Mouse (Mus musculus): ENCODE results near the gene Fos.
A peak's percentile ranks its signal among the peaks of the same experiment; 100 is the strongest.

Fos gene

GRCm38 (mm10) chr12:85473481-85474297 lies at the start of gene Fos:
Gene Fos (plus strand): TSS chr12:85473890.
- peak; percentile 89 for DNase-seq

- DNase-seq: no peak
Observed at GRCm38 (mm10) chr12:85425721-85426120, 48.0 kb upstream of the Fos start.

- DNase-seq: no peak
Observed at GRCm38 (mm10) chr12:85426126-85426525, 47.6 kb upstream of the Fos start.

GRCm38 (mm10) chr12:85427802-85428201 lies 45.9 kb upstream of the Fos start:
- no peak for DNase-seq

- DNase-seq: no peak
Observed at GRCm38 (mm10) chr12:85429999-85430398, 43.7 kb upstream of the Fos start.

- no peak for DNase-seq
Observed at GRCm38 (mm10) chr12:85430434-85430833, 43.3 kb upstream of the Fos start.

- DNase-seq: no peak
Observed at GRCm38 (mm10) chr12:85433850-85434249, 39.8 kb upstream of the Fos start.

GRCm38 (mm10) chr12:85434526-85434925 lies 39.2 kb upstream of the Fos start:
- DNase-seq: no peak

- no peak for DNase-seq
Observed at GRCm38 (mm10) chr12:85436021-85436621, 37.6 kb upstream of the Fos start.

- no peak for DNase-seq
Observed at GRCm38 (mm10) chr12:85437172-85437876, 36.4 kb upstream of the Fos start.

- no peak for DNase-seq
Observed at GRCm38 (mm10) chr12:85443456-85443855, 30.2 kb upstream of the Fos start.

GRCm38 (mm10) chr12:85444646-85445045 lies 29.0 kb upstream of the Fos start:
- DNase-seq: no peak

GRCm38 (mm10) chr12:85447009-85447408 lies 26.7 kb upstream of the Fos start:
- no peak for DNase-seq

GRCm38 (mm10) chr12:85447490-85447889 lies 26.2 kb upstream of the Fos start:
- DNase-seq: no peak

GRCm38 (mm10) chr12:85449478-85449877 lies 24.2 kb upstream of the Fos start:
- DNase-seq: no peak

GRCm38 (mm10) chr12:85451693-85452491 lies 21.8 kb upstream of the Fos start:
- no peak for DNase-seq

- peak; percentile 99 for DNase-seq
Observed at GRCm38 (mm10) chr12:85455065-85456058, 18.3 kb upstream of the Fos start.

GRCm38 (mm10) chr12:85456276-85456675 lies 17.4 kb upstream of the Fos start:
- DNase-seq: no peak

GRCm38 (mm10) chr12:85456966-85457505 lies 16.7 kb upstream of the Fos start:
- no peak for DNase-seq

- DNase-seq: no peak
Observed at GRCm38 (mm10) chr12:85459820-85460219, 13.9 kb upstream of the Fos start.

GRCm38 (mm10) chr12:85461913-85462663 lies 11.6 kb upstream of the Fos start:
- DNase-seq: no peak

Measured in kidney, adult 11 months (tissue).